Mouse (Mus musculus) stomach, postnatal 0 days (tissue): Measurements from ENCODE around the gene Tcn2. TPM values are rescaled to one million over a fixed set of nuclear protein-coding genes. Genes with fewer than 3 reads are reported as not detected.
A peak's percentile ranks its signal among the peaks of the same experiment; 100 is the strongest.

Source experiments
- ATAC-seq: fragments of 200-750 bp; cut with Nextera tagmentation; 2 replicates; pipeline ENCODE4 v1.8.0; 2017; ENCODE audit not compliant: low FRiP score, low TSS enrichment
- DNase-seq: peaks from one replicate; pipeline ENCODE4 v3.0.0-alpha.2; 2016; ENCODE audit warnings: low spot score
- H3K27ac ChIP-seq: fragments of 300-500 bp; sonication (generic); replicated peaks from 2 replicates; pipeline ENCODE4 v1.5.1; 2014; ENCODE audit warnings: mild to moderate bottlenecking, control low read depth
- H3K27me3 ChIP-seq: fragments of 300-500 bp; sonication (generic); 2 replicates; pipeline ENCODE4 v1.6.1; 2014; ENCODE audit warnings: low read length; ENCODE audit not compliant: control insufficient read depth, insufficient read depth
- H3K36me3 ChIP-seq: fragments of 300-500 bp; sonication (generic); 2 replicates; pipeline ENCODE4 v1.6.1; 2014; ENCODE audit warnings: low read length, mixed read lengths; ENCODE audit not compliant: control insufficient read depth, insufficient read depth
- H3K4me1 ChIP-seq: fragments of 300-500 bp; sonication (generic); replicated peaks from 2 replicates; pipeline ENCODE4 v1.6.1; 2014; ENCODE audit warnings: antibody characterized with exemption; ENCODE audit not compliant: control insufficient read depth, insufficient read depth
- H3K4me2 ChIP-seq: fragments of 300-500 bp; sonication (generic); replicated peaks from 2 replicates; pipeline ENCODE4 v1.6.1; 2014; ENCODE audit warnings: low read depth, mild to moderate bottlenecking, control low read depth, moderate library complexity
- H3K4me3 ChIP-seq: fragments of 300-500 bp; sonication (generic); 2 replicates; pipeline ENCODE4 v1.5.1; 2014; ENCODE audit warnings: low read depth, low read length, control low read depth
- H3K9ac ChIP-seq: fragments of 300-500 bp; sonication (generic); 2 replicates; pipeline ENCODE4 v1.6.1; 2014; ENCODE audit warnings: mild to moderate bottlenecking, low read length, control low read depth, mixed read lengths
- H3K9me3 ChIP-seq: fragments of 300-500 bp; sonication (generic); 2 replicates; pipeline ENCODE4 v1.6.1; 2016; ENCODE audit warnings: low read length; ENCODE audit not compliant: control insufficient read depth
- CTCF ChIP-seq: IDR thresholded peaks from 2 replicates; pipeline ENCODE4 v1.5.1; 2016; ENCODE audit warnings: antibody characterized with exemption, low read depth, mild to moderate bottlenecking, moderate library complexity
- EP300 ChIP-seq: optimal IDR thresholded peaks from 2 replicates; pipeline ENCODE3; 2016; ENCODE audit warnings: antibody characterized with exemption
- WGBS: fragments of 180-500 bp; shearing (Covaris S2); extraction: QIAGEN DNeasy Blood & Tissue Kit; methylation state at CpG from one replicate; pipeline ENCODE4 v1.1.7; 2014; 5-methylcytosine and 5-hydroxymethylcytosine counted together
- polyA plus RNA-seq: library from polyadenylated mRNA; unstranded; fragments of >200 nt; fragmentation: Nextera tagmentation; extraction: Ambion mirVana; gene quantifications from 2 replicates; pipeline ENCODE4 v1.2.1, GENCODE M21; 2015

Gene Tcn2
- polyA plus RNA-seq, 1 experiment from 2014 or later, result 47.5 TPM

DNA sequence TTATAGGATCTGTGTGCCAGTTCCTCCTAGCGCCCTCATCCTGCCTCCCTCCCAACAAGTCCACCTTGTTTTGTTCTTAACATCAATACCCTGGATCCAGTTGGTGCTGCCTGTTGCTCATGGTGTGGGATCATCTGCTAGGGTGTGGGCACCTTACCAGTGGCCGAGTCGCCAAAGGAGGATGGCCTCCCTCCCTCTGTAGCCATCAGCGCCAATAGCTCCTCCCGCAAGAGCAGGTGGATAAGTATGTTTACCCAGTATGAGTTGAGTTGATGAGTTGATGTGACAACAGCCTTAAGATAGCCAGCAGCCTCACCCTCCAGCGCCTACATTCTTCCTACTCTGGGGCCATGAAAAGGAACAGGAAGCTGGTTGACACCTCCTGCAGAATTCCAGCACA is 31.7 kb downstream of the Tcn2 start:
- DNase-seq (no peak), ATAC-seq (0 out of 2 replicates have a peak, but pooled peaks have one; percentile 22)
- Histone ChIP-seq H3K27ac (no peak overlapping the region), H3K36me3 (0 out of 2 replicates have a peak, but pooled peaks cover 2% of the 10 kb centered on the region), H3K4me2 (no peak overlapping the region), H3K9ac (no peak overlapping the region), H3K4me1 (0 out of 2 replicates have a peak, but pooled peaks cover 3% of the 10 kb centered on the region), H3K9me3 (no peaks in the 10 kb centered on the region), H3K4me3 (no peak overlapping the region), H3K27me3 (no peaks in the 10 kb centered on the region)
- no peak for TF ChIP-seq CTCF
- WGBS, result 65% methylated on average over 6 of the region's 6 CpGs

DNA sequence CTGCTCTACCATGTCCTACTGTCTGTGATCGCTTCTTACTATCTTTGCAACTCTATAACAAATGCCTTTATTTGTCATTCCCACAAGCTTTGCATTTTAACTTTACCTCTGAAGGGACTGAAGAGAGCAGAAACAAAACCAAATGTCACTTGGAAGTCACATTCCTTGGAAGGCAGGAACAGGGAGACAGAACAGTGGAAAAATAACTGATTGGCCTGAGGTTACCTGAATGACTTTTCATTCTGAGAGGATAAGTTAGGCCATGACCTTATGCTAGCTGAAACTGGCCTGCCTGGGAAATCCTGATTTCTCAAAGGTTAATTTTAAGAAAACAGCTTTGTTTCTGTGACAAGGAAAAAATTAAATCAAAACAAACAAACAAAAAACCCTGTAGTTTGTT is 36.0 kb downstream of the Tcn2 start:
- 68% methylated on average over 1 of the region's 1 CpGs for WGBS
- no peak overlapping the region for H3K9ac ChIP-seq
- H3K36me3 ChIP-seq, result 0 out of 2 replicates have a peak, but pooled peaks cover 2% of the 10 kb centered on the region
- no peak for DNase-seq
- no peaks in the 10 kb centered on the region for H3K9me3 ChIP-seq
- no peak for TF ChIP-seq EP300
- no peak for TF ChIP-seq CTCF
- H3K4me3 ChIP-seq, result no peak overlapping the region
- H3K4me2 ChIP-seq, result no peak overlapping the region
- H3K27ac ChIP-seq, result no peak overlapping the region
- no peak for ATAC-seq
- H3K4me1 ChIP-seq, result no peaks in the 10 kb centered on the region
- H3K27me3 ChIP-seq, result no peaks in the 10 kb centered on the region

DNA sequence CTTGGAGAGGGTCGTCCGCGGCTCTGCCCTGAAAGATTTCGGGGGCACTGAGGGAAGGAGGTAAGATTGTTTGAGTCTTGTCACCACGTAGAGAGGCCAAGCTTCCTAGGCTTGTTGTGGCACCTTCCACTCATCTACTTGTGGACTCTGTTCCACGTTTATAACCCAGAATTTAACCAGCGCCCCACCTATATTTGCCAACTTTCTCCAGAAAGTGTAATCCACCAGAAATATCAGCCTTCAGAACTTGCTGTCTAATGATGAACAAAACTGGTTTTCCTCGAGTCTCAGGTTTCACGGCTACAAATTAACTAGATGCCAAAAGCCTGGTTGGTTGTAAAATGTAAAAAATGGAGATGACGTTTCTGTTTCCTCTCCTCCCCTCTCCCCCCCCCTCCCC is 36.5 kb downstream of the Tcn2 start:
- Histone ChIP-seq H3K27ac (0 out of 2 replicates have a peak overlapping the region, but pooled peaks have one; percentile 45), H3K4me3 (peak overlapping the region; percentile 44), H3K9ac (peak overlapping the region; percentile 62), H3K36me3 (0 out of 2 replicates have a peak, but pooled peaks cover 2% of the 10 kb centered on the region), H3K4me1 (no peaks in the 10 kb centered on the region), H3K4me2 (peak overlapping the region; percentile 88), H3K27me3 (no peaks in the 10 kb centered on the region), H3K9me3 (no peaks in the 10 kb centered on the region)
- TF ChIP-seq EP300, result no peak
- TF ChIP-seq CTCF, result no peak
- 1% methylated on average over 10 of the region's 10 CpGs for WGBS
- ATAC-seq (peak; percentile 51), DNase-seq (no peak)

DNA sequence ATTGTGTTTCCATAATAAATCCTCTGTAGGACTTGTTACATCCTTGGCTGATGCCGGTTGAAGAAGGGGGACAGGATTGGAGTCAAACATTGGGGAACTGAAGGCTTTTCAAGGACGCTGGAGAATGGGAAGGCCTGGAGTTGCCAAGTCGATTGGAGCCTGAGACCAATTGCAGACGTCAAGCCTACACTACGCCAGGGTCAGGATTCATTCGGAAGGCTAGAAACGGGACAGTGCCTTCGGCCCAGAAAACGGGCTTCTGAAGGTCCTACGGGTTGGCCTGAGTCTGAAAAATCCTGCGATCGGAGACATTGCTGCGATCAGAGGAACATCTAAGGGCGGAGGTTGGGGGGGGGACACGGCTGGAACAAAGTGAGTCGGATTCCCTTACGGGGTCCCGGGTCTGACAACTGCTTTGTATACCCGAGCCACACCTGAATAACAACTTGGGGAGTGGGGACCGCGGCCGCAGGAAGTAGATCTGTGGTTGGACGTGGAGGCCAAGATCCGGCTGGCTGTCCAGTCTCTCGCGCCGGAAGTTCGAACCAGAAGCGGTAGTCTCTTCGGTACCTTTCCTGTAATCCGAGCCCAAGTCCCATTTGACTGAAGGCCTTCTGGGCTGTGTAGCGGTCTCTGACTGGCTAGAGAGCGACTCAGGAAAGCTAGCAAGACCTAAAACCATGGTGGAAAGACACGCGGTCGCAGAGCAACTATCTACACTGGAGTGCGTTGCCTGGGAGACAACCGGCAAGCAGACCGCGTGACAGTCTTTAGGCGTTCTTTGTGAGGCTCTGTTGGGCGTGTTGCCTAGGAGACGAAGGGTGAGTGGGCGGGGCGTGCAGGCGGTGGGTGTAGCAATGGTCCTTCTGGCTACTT is 37.3 kb downstream of the Tcn2 start, which contains the start of the genes 4921536K21Rik and Dusp18:
Gene 4921536K21Rik (minus strand): TSS at position 693 of the 876 bp plus-strand sequence.
Gene Dusp18 (plus strand): TSS at position 835 of the 876 bp plus-strand sequence.
- Histone ChIP-seq H3K36me3 (0 out of 2 replicates have a peak, but pooled peaks cover 2% of the 10 kb centered on the region), H3K27me3 (no peaks in the 10 kb centered on the region), H3K27ac (peak within 1 kb of the TSS; percentile 45; the same call in 1 of the 2 replicates), H3K9me3 (no peaks in the 10 kb centered on the region), H3K4me2 (peak within 1 kb of the TSS; percentile 88), H3K9ac (peak within 1 kb of the TSS; percentile 62), H3K4me1 (no peaks in the 10 kb centered on the region), H3K4me3 (peak within 1 kb of the TSS; percentile 44)
- 5% methylated on average over 46 of the region's 46 CpGs for WGBS
- TF ChIP-seq EP300 (no peak), CTCF (no peak)
- peak; percentile 94 for DNase-seq
- peak; percentile 96 for ATAC-seq

DNA sequence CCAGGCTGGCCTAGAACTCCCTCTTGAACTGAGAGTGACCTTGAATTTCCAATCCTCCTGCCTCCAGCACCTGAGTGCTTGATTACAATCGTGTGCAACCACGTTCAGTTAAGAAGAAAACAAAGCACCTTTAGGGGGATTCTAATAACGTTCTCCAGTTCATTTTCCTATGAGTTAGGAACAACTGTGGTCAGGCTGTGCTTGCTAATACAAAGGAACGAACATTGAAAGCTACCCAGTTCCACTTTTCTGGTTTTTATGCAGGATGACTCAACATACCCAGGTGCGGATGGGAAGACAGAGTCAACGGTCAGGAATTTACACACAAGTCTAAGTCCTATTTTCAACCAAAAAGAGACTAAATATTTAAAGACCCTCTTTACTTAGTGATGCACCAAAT is 38.0 kb downstream of the Tcn2 start:
- no peaks in the 10 kb centered on the region for H3K27me3 ChIP-seq
- H3K9me3 ChIP-seq, result no peaks in the 10 kb centered on the region
- no peak overlapping the region for H3K27ac ChIP-seq
- ATAC-seq (no peak), DNase-seq (no peak)
- no peak overlapping the region; the same call in 1 of the 2 replicates for H3K4me2 ChIP-seq
- no peak overlapping the region for H3K4me3 ChIP-seq
- 72% methylated on average over 6 of the region's 6 CpGs for WGBS
- no peak overlapping the region for H3K9ac ChIP-seq
- TF ChIP-seq CTCF (no peak), EP300 (no peak)
- no peaks in the 10 kb centered on the region for H3K36me3 ChIP-seq
- no peaks in the 10 kb centered on the region for H3K4me1 ChIP-seq

DNA sequence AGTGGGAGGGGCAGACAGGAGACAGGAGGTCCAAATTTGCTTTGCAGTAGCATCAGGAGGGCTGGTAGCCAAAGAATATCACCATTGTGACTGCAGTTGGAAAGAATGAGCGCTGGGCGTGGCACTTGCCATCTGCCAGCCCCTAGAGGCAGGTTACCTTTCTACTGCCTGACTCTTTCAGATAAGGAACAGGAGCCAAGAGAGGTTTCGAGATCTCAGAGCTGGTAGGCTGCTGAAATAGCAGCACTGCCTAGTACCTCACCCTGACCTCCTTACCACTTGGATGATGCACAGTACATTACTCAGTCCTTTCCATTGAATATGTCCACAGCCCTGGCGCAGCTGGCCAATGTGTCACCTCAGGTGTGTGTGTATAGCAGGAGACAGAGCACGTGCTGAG is 44.6 kb downstream of the Tcn2 start:
- DNase-seq, result peak; percentile 30
- no peak overlapping the region for H3K4me2 ChIP-seq
- H3K36me3 ChIP-seq, result no peaks in the 10 kb centered on the region
- WGBS, result 60% methylated on average over 5 of the region's 5 CpGs
- H3K27ac ChIP-seq, result no peak overlapping the region
- H3K9me3 ChIP-seq, result no peaks in the 10 kb centered on the region
- H3K9ac ChIP-seq, result no peak overlapping the region
- peak; percentile 88 for ATAC-seq
- no peaks in the 10 kb centered on the region for H3K4me1 ChIP-seq
- no peak overlapping the region for H3K4me3 ChIP-seq
- TF ChIP-seq EP300 (no peak), CTCF (no peak)
- no peaks in the 10 kb centered on the region for H3K27me3 ChIP-seq
